Mouse (Mus musculus): ENCODE data around the gene Pum2.

- TF ChIP-seq CTCF (IDR thresholded peaks at IDR 0.05; ENCODE audit: extremely low read depth, insufficient read depth, low read length) (no peak), POLR2A (IDR thresholded peaks at IDR 0.05; ENCODE audit: extremely low read depth, insufficient read depth, low read length) (no peak)
Measured at GRCm38 (mm10) chr12:8662175-8662574, 11.8 kb upstream of the Pum2 start.
